Mouse (Mus musculus) forebrain, embryonic 14.5 days (tissue): ENCODE measurements at regions not wholly inside any gene's neighbourhood (a gene's known extent, or its start where the extent isn't known, plus 50 kb on each side); places are given as distances from the start of the nearest gene placed in this dataset.
A peak's percentile ranks its signal among the peaks of the same experiment; 100 is the strongest.

Source experiments
- ATAC-seq: fragments of 200-750 bp; cut with Nextera tagmentation; 2 replicates; pipeline ENCODE4 v1.8.0; 2017; ENCODE audit warnings: mild to moderate bottlenecking, moderate library complexity
- DNase-seq: peaks from one replicate; pipeline ENCODE4 v3.0.0-alpha.2; 2015; ENCODE audit warnings: low spot score
- H3K27ac ChIP-seq: fragments of 300-500 bp; sonication (generic); 2 replicates; pipeline ENCODE4 v1.5.1; 2014; ENCODE audit warnings: low read depth, mild to moderate bottlenecking, control low read depth, low read length, moderate library complexity
- H3K27me3 ChIP-seq: fragments of 300-500 bp; sonication (generic); replicated peaks from 2 replicates; pipeline ENCODE4 v1.6.1; 2014; ENCODE audit warnings: low read length, control low read depth, mixed read lengths; ENCODE audit not compliant: control insufficient read depth, insufficient read depth
- H3K36me3 ChIP-seq: fragments of 300-500 bp; sonication (generic); 2 replicates; pipeline ENCODE4 v1.6.1; 2014; ENCODE audit warnings: low read length, control low read depth; ENCODE audit not compliant: control insufficient read depth, insufficient read depth
- H3K4me1 ChIP-seq: fragments of 300-500 bp; sonication (generic); 2 replicates; pipeline ENCODE4 v1.6.1; 2014; ENCODE audit warnings: antibody characterized with exemption, low read length, control low read depth; ENCODE audit not compliant: control insufficient read depth, insufficient read depth
- H3K4me2 ChIP-seq: fragments of 300-500 bp; sonication (generic); 2 replicates; pipeline ENCODE4 v1.6.1; 2014; ENCODE audit warnings: mild to moderate bottlenecking, control low read depth, low read length
- H3K4me3 ChIP-seq: fragments of 300-500 bp; sonication (generic); 2 replicates; pipeline ENCODE4 v1.5.1; 2014; ENCODE audit warnings: low read depth, low read length, control low read depth
- H3K9ac ChIP-seq: fragments of 300-500 bp; sonication (generic); 2 replicates; pipeline ENCODE4 v1.6.1; 2014; ENCODE audit warnings: mild to moderate bottlenecking, low read length, control low read depth, moderate library complexity
- H3K9me3 ChIP-seq: fragments of 300-500 bp; sonication (generic); replicated peaks from 2 replicates; pipeline ENCODE4 v1.6.1; 2016; ENCODE audit warnings: low read length, control low read depth, mixed read lengths; ENCODE audit not compliant: control insufficient read depth
- WGBS: fragments of 180-500 bp; shearing (Covaris S2); extraction: QIAGEN DNeasy Blood & Tissue Kit; methylation state at CpG from one replicate; pipeline ENCODE4 v1.1.7; 2014; 5-methylcytosine and 5-hydroxymethylcytosine counted together

GRCm38 (mm10) chr9:93328997-93329682 is 787.1 kb downstream of the Plod2 start:
- ATAC-seq = peak; percentile 40
- DNase-seq = peak; percentile 47
- no peaks in the 10 kb centered on the region for H3K36me3 ChIP-seq
- no peak overlapping the region for H3K9ac ChIP-seq
- H3K27ac ChIP-seq = no peak overlapping the region
- H3K4me2 ChIP-seq = no peak overlapping the region
- H3K4me3 ChIP-seq = no peak overlapping the region
- H3K4me1 ChIP-seq = 0 out of 2 replicates have a peak, but pooled peaks cover 4% of the 10 kb centered on the region
- no peaks in the 10 kb centered on the region for H3K27me3 ChIP-seq
- WGBS = 28% methylated on average over 2 of the region's 2 CpGs
- no peaks in the 10 kb centered on the region for H3K9me3 ChIP-seq
